Mouse (Mus musculus): ENCODE measurements around the gene Pitx2.

The Pitx2 gene

DNA sequence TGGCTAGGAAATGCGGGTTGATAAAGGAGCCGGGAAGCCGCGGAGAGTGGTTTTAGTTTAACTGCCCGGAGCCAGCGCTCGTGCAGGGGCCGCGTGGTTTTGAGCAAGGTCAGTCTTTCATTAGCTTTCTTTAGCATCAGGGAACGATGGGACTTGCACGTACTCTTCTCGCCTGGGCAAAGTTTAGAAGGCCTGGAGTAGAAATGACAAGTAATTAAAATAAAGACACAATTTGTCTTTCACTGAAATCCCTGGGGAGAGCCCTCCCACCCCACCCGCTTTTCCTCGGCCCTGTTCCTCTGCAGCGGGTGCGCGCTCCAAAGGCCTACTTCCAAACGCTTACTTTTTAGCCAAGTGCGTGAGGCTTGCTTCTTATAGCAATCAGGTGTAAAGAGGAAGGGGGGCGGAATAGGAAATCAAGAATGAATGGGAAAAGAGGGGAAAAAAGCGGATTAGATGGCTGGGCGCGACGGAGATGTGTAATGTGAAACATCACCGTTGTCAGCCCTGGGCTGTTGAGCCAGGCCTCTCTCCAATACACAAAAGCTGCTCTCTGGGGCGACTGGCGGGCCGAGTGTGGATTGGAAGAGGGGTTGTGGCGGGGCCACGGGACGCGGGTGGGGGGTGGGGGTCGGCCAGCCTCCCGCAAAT is 17.4 kb downstream of the Pitx2 start:
- DNase-seq (ENCODE audit: low spot score in 2 of 2): no peak

DNA sequence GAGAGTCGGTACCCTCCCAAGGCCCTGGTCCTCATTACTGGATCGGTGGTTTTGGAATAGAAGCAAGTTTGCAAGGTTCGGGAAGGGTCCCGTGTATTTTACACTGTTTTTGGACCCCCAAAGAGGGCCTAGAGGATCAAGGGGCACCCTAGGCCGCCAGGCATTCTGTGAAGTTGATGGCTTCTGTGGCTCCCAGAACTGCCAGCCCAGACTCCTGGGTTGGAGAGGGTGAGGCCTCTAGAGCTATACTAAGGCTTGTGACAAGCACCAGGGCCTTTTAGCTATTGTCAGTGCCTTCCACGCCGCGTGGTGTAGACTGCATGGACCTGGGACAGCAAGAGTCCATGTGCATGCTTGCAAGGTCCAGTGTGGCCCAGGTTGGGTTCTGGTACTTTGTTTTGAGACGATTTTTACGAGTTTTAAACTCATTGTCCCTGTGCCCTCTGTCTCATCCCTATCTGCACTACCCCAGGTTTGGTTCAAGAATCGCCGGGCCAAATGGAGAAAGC is 18.2 kb downstream of the Pitx2 start:
- DNase-seq (ENCODE audit: low spot score in 2 of 2): no peak

DNA sequence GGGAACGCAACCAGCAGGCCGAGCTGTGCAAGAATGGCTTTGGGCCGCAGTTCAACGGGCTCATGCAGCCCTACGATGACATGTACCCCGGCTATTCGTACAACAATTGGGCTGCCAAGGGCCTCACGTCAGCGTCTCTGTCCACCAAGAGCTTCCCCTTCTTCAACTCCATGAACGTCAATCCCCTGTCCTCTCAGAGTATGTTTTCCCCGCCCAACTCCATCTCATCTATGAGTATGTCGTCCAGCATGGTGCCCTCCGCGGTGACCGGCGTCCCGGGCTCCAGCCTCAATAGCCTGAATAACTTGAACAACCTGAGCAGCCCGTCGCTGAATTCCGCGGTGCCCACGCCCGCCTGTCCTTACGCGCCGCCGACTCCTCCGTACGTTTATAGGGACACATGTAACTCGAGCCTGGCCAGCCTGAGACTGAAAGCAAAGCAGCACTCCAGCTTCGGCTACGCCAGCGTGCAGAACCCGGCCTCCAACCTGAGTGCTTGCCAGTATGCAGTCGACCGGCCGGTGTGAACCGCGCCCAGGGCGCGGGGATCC is 18.8 kb downstream of the Pitx2 start:
- no peak for DNase-seq (ENCODE audit: low spot score in 2 of 2)

DNA sequence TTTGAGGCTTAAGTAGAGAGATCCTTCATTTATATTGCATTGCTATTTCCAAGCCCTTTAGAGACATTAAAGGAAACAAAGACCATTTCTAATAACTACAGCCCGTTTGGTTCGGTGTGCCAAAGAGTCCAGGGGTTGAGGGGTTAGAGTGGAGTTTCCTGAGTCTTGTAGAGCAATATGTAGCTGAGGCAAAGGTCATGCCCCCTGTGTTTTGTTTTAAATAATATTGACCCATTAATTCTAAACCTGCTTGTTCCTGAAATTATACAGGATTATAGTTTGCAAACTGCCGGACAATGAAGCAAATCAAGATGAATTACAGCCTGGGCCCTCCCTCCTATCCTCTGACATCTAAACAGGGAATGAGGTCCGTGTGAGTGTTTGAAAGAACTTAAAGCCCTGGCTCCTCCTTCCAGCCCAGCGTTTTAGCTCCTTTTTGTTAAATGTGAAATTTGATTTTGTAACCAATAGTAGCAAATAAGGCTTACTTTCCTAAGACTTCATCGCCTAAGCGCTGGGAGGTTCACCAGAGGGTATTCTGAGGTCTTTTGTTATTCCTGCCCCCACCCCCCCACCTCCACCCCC is 20.5 kb downstream of the Pitx2 start:
- DNase-seq (ENCODE audit: low spot score in 2 of 2): no peak

DNA sequence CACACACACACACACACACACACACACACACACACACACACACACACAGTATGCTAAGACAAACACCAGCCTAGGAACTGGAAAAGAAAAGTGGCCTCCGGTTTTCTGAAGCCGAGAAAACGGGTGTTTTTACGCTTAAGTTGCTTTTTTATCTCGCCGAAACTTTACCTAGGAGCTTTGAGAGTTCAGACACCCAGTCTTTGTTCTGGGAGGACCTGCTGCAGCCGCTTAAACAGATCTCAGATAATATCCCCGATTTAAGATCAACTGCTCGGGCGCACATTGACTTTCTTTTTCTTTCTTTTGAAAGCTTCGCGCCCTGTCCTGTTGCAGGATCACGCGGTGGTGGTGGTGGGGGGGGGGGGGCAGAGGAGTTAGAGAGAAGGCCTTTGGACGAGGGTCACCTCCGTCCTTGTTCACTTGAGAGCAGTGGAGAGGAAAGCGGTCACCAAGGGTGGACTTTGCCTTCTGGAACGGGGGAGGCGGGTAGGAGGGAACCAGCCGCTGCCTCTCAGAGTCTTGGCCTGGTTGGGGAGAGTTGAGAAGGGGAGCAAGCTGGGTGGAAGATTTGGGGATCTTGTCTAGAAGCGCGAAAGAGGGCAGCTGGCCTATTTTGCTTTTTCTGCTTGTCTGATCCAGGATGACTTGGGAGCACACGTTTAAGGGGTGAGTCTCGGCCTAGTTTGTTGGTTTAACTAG is 21.2 kb downstream of the Pitx2 start:
- no peak for DNase-seq (ENCODE audit: low spot score in 2 of 2)

DNA sequence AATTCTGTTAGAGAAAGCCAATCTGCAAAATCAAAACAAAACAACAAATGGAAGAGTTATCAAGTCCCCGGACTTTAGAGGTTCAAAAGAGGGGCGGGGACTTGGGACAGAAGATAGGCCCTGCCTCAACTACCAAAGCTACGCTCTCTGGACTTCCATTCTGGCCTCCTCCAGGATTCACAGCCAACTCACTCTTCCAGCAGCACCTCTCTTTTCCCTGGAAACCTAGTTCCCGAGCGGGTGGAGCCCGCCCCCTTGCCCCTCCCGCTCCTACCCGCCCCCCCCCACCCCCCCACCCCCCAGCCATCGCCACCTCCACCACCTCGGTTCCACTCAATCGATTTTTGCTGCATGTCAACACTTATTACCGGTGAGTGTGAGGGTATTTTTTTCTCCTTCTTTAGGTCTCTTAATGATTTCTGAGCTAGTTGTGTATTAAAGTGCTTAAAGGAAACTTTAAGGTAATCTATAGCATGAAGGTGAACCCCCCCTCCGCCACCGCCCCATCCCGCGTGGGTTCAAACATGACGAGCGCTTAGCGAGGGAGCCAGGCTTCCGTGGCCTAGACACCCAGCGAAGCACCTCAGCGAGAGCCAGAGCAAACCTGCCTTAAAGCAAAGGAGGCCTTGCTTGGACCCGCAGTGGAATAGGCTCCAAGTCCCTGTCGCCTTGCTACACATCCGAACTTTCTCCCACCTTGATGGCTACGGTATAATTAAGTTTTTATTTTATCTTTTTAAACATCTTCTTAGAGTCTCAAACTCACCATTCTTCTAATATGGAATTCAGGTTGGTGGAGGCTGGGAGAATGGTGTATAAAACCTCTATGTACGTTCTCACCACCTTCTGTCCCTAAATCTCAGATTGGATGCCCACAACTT is 21.9 kb downstream of the Pitx2 start:
- no peak for DNase-seq (ENCODE audit: low spot score in 2 of 2)

DNA sequence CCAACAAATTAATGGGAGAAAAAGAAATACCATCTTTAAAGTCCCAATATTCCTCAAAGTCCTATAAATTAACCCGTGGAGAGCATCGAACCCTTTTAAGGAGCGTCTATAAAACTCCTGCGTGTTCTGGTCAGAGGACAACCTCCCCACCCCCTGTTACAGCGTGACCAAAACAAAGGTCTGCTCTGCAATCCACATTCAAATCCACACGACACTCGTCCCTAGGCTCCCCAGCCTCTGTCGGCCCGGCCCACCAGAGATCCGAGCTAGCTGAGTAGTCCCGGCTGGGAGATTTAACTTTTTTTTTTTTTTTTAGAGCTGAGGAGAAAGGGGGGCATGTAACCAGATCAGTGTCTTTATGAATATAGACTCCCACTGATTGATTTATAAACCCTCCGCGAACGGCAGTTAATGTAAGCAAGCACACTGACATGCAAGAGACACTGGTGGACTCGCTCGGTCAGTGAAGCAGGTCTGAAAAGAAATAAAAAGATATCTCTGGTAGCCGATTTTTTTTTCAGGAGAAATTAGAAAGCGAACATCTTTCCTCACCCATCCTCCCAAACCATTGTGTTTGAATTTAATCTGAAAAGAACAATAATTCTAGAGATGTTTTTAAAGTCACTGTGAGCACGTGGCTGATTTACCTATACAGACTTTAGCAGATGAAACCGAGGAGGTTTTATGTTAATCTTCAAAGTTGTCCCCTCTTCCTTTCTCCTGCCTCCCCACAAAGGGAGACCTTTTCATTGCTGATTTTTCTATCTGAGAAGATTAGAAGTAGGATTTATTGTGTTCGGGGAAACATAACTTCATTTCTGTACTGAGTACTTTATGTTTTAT is 23.0 kb downstream of the Pitx2 start:
- no peak for DNase-seq (ENCODE audit: low spot score in 2 of 2)

DNA sequence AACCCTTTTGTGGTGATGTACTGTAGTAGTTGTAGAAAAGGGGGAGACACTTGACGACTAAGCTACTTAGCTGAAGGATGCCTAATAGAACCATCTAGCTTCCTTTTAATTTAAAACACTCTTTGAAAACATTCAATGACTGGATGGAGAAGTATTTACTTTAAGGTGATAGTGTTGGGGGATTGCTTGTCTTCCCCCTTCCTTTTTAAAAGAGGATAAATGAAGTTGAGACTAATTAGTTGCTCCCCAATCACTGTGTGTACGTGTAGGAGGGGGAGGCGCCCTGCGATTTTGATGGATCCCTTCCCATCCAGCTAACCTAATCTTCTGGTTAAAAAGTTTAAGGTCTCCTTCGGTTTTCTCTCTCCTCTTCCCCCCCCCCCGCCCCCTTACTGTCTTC is 23.7 kb downstream of the Pitx2 start:
- no peak for DNase-seq (ENCODE audit: low spot score in 2 of 2)

DNA sequence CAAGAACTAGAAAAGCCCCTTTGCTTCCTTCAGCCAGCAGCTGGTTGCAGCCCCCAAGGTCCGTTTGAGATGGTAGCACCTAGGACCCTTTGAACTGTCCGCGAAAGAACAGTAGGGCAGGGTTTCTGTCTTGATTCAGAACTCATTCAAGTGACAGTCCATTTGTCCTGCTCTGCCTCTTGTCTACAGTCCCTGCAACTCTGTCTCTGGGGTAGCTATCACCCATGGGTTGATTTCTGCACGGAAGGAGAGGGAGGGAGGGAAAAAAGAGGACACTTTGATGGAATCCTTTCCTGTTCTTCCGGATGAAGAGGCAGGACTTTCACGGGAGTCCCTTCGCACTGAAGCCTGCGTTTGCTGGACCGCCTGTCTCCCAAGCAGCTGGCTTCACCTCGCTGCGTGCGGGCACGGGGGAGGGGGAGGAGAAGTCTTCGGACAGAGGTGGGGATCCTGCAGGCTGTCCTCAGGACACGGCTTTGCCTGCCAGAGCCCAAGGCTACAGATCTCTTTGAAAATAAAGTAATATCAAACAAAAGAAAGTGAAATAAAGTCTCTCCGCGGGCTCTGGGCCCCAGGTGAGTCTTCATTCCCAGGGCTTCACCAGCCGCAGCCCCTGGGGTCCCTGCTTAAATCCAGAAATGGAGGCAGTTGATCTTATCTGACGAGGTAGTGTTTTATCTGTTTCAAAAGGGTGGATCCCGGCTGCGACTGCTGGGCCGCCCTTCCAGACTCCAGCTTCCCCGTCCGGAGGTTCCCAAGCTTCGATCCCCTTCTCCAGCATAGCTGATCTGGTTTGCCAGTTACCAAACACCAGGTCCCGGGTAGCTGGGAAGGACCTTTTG is 24.5 kb downstream of the Pitx2 start:
- no peak for DNase-seq (ENCODE audit: low spot score in 2 of 2)

DNA sequence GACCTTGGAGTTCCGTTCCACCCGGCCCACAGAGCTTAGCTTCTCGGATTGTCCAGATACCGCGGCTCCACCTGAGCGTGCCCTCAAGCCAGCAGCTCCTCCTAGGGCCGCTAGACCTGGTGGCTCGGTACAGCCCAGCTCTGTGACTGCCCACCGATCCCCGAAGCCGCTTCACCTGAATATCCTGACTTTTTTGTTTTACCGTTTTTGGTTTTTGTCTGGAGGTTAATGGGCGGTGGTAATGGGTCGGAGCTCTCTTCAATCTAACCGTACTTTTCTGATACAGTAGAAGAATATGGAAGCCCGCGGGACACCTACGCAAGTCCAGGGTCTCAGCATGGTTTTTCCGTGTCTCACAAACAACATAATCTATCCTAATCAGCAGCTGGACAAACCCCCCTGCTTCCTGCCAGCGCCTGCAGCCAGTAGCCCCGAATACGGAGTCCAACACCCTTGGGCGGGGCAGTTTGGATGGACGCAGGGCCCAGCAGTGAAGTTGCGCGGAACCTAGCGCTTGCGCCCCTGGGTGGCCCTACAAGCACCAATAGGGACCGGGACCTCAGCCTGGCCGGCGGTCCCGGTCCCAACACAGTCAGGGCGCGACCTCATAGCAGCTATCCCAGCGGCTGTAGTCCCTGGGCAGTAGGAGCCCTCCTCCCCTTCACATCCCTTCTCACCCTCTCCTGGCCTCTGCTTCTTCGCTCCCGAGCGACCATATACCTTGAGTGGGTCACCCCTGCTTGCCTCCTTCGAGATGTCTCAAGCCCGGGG is 25.3 kb downstream of the Pitx2 start:
- DNase-seq (ENCODE audit: low spot score in 2 of 2): no peak

DNA sequence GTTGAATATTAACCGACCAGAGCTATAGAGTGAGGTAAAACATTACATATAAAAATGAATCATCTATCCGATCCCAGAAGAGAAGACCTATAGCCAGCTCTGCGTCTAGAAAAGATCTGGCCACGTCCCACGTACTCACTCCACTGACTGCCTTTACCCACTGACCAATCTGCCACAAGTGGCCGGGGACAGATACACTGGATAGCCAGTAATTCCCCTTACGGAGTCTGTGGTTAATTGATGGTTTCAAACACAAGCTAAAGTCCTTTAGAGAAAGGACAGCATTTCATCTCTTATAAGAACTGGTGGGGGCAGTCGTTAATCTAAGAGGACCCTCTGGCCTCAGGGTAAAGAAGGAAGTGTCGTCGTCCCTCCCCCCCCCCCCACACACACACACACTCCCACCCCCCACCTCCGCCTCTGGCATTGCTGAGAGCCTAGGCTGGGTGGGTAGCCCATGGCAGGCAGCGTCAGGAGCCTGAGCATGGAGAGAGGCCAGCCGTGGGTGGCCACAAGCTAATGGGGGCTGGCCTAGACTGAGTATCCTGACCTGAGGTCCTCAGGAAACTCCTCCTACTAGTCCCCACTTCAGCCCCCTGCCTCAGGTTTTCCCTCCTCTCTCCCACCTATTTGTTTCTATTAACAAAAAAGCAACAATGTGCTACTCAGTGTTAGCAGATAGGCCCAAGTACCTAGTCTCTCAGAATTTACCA is 26.1 kb downstream of the Pitx2 start:
- no peak for DNase-seq (ENCODE audit: low spot score in 2 of 2)

DNA sequence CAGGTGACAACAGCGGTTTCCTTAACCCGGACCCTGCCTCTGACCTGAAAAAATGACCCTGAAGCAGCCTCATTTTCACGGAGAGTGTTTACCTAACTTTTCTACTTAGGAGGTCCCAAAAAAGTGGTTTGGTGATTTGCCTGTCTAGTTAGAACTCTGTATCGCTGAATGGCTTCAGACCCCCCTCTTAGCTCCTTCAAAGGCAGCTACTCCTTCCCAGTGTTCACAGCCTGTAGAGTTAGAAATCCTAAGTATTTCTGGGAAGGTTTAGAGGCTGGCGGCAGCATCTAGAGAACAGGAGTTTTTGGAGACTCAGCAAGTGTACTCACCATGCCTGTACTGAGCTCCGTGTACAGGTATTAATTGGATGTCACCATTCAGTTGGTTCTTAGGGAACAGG is 27.0 kb downstream of the Pitx2 start:
- DNase-seq (ENCODE audit: low spot score in 2 of 2): no peak

DNA sequence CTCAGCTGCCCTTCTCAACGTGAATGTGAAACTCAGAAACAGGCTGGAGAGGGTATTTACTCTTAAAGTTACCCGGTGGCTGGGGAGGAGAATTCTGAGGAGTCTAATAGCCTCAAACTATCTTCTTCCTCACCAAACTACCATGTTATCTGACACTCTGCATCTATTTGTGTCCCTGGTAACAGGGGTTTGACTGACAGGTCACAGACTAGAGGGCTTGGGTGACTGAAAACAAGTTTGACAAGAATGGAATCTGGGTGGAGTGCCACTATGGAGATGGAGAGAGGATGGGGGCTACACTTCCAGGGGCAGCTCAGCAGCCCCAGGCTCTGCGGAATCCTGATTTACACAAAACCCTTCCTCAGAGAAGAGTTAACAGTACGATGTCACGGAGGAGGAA is 27.7 kb downstream of the Pitx2 start:
- no peak for DNase-seq (ENCODE audit: low spot score in 2 of 2)

DNA sequence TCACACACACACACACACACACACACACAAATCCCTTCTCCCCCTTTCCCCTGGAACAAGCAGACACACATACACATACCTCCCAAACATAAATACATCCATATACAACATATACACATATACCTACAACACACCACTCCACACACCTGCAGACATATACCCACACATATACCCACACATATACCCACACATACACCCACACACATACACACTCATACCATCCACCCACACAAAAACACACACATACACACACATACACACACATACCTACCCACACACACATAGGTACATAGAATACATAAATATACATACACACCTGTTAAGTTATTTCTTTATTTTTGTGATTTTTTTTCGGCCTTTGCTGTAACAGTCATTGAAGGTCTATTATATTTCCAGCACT is 38.3 kb downstream of the Pitx2 start:
- no peak for DNase-seq (ENCODE audit: low spot score in 2 of 2)

DNA sequence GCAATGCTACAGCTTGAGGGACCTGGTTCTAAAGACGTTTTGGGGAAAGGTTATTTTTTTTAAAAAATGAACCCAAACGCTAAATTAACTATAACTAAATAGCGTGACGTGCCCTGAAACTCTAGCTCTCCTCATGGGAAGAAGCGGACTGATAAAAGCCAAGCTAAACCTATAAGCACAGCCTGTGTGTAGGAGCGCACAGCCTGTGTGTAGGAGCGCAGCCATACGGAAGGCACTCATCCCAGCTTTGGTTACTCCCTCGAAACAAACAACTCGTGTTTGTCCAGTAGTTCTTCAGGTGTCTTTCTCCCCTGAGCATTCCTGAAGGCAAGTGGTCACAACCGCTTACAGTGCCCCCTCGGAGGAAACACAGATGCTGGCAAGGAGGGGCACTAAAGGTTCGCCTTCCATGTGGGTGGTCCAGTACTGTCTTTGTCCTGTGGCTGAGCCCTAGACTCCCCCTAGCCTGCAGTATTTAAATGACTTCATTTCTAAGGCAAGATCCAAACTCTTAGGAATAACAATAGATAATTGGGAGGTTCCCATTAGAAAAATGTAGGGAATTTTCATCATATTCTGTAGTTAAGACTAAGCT is 39.1 kb downstream of the Pitx2 start:
- DNase-seq (ENCODE audit: low spot score in 2 of 2): no peak

DNA sequence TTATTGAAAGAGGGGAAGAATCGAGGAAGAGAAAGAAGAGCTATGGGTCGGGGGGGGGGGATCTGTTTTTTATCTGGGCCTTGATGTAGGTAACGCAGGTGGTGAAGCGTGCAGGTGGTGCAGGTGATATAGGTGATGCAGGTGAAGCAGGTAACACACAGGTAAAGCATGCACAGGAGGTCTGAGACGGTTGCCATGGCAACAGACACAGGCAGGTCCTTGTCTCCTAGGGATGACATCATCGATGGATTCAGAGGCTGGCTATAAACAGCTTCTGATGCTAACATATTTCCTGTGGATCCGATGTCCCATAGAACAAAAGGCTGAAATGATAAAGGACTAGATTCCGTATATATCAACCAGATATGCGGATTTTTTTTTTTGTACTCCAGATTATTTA is 51.3 kb downstream of the Pitx2 start:
- no peak for DNase-seq (ENCODE audit: low spot score in 2 of 2)

DNA sequence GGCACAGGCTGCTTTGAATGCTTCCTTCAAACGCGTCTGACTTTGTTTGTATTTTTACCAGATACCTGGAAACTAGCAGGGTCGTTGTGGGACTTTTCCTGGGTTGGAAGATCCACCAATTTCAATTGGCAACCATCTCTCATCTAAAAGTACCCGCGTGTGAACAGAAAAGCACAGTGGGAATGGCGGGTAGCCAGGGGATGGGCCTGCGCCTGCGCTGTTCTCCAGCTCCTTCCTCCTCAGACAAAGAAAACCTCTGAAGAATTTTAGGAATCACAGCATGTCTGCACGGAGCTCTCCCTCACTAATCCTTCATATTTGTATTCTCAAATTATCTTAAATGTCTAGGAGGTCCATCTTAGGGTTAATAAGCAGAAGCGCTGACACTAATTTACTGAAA is 54.6 kb downstream of the Pitx2 start:
- DNase-seq (ENCODE audit: low spot score in 2 of 2): no peak

DNA sequence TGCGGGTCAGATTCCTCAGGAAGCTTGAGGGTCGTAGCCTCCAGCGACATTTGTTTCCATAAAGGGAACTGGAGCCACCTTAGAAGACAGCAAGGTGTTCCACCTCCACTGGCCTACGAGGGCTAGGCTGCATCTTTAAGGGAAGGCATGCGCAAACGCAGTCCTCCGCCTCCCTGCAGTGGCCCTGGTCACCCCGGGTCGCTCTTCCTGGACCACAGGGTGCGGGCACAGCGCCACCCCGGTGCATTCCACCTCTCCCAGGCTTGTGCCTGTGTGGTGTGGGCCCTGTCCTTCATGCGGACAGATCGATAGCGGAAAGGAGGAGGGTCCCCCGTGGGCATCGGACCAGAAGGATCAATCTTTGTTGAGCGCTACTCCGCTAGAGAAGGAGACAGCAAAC is 56.6 kb downstream of the Pitx2 start:
- no peak for DNase-seq (ENCODE audit: low spot score in 2 of 2)

All from urinary bladder, adult 18-20 months (tissue).